Mouse (Mus musculus) adrenal gland, adult 10 weeks (tissue): Measurements from ENCODE around the gene Neurl2. TPM values are rescaled to one million over a fixed set of nuclear protein-coding genes. Genes with fewer than 3 reads are reported as not detected.

ENCODE experiments used
- polyA plus RNA-seq: library from polyadenylated mRNA; stranded (reverse); fragments of 350-450 nt; fragmentation: Illumina TruSeq; extraction: RNeasy Lipid Tissue Mini Kit (QIAGEN cat#74804); gene quantifications from one replicate; pipeline ENCODE4 v1.2.3, GENCODE M21; 2014; ENCODE audit warnings: low read depth, low replicate concordance

Gene Neurl2
- not detected for polyA plus RNA-seq

GRCm38 (mm10) chr2:164833314-164833959, at the start of gene Neurl2:
Gene Neurl2, minus strand, starts transcription at chr2:164833456.

GRCm38 (mm10) chr2:164879228-164879567, 45.9 kb upstream of the Neurl2 start, which contains the start of gene Pcif1:
Gene Pcif1, plus strand, starts transcription at chr2:164879304.

DNA sequence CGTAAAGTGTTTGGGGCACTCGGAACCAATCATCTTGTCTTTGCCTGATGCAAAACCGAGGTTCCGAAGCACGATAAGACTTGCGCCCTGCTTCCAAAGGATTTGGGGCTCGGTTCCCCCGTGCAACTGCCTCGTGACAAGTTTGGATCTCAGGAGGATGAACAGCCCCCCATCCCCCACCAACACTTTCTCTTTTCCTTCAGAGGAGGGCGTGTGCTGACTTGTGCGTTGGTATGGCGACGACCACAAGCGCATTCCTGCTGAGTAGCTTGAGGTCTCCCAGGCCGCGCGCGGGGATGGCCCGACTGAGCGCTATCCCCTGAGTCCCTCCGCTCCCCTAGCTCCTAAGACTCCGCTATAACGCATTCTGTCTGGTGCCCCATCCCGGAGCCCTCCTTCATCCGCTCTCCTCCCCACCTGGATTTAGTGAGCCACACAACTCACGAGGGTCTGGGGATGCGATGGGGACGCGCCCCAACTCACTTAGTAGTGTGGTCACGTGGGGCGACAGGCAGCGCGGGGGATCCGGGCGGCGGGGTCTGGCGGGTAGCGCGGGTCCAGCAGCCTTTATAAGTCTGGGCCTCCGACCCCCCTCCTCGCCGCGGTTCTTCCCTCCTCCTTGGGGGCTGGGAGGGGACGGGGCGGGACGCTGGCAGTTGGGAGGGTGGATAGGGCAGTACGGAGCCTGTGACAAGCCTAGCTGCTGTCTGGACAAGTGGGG, 24.0 kb upstream of the Neurl2 start, which contains the start of gene Pltp:
Pltp (minus strand) TSS at position 611 of the 721 bp plus-strand sequence.

GRCm38 (mm10) chr2:164832748-164833301, 431 bp downstream of the Neurl2 start, which contains the start of gene Ctsa:
Gene Ctsa, plus strand, starts transcription at chr2:164832873.

GRCm38 (mm10) chr2:164828437-164828836, 4.8 kb downstream of the Neurl2 start, which contains the start of gene Spata25:
Gene Spata25, minus strand, starts transcription at chr2:164828537.

GRCm38 (mm10) chr2:164822636-164823165, 10.6 kb downstream of the Neurl2 start, which contains the start of gene Zswim1:
Gene Zswim1, plus strand, starts transcription at chr2:164822686.

DNA sequence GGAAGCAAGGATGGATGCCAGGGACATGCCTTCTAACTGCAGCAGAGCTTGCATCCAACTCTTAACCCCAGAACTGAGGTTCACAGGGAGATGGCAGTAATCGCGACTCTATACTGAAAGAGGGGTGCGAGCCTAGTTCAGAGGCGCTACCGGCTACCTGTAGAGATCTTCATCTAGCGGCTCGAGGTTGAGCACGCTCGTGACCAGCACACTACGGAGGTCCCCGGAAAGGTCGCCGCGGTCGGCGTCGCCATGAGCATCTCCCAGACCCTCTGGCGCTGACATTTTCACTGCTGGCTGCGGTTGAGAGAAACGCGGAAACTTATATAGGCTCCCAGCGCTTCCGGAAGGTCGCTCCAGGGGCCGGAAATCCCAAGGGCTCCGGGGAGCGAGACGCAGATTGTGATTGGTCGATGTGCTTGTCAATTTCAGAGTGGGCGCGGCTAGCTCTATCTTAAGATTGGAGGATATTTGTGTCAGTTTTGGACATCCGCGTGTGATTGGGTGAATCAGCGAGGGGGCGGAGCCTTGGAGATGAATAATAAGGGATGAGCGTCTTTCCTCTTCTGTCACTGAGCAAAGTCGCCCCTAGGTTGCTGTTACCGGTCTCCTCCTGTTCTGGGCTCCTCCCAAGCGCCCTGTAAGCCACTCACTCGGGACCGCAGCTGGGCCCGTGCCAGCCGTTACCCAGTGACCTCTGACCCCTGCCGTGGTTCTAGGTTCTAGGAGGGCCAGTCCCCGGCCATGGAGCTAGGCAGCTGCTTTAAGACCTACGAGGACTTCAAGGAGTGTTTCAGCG, 28.5 kb downstream of the Neurl2 start, which contains the start of the genes Acot8 and Zswim3:
Acot8 (minus strand) TSS at position 350 of the 799 bp plus-strand sequence.
Zswim3 (plus strand) TSS at position 566 of the 799 bp plus-strand sequence.

GRCm38 (mm10) chr2:164785481-164786387, 47.5 kb downstream of the Neurl2 start, which contains the start of gene Snx21:
Gene Snx21, plus strand, starts transcription at chr2:164785823.

Other genes starting within 250 kb of the Neurl2 start
- not detected for gene Wfdc6a, start 248.0 kb downstream of the Neurl2 start, polyA plus RNA-seq
- not detected for gene Eppin, start 239.9 kb downstream of the Neurl2 start, polyA plus RNA-seq
- gene Wfdc6b, start 219.9 kb downstream of the Neurl2 start, polyA plus RNA-seq: not detected
- gene Wfdc8, start 219.8 kb downstream of the Neurl2 start, polyA plus RNA-seq: not detected
- gene Wfdc16, start 194.7 kb downstream of the Neurl2 start, polyA plus RNA-seq: not detected
- not detected for gene Wfdc10, start 177.4 kb downstream of the Neurl2 start, polyA plus RNA-seq
- gene Wfdc9, start 176.9 kb downstream of the Neurl2 start, polyA plus RNA-seq: not detected
- not detected for gene Wfdc11, start 159.4 kb downstream of the Neurl2 start, polyA plus RNA-seq
- gene Wfdc13, start 148.3 kb downstream of the Neurl2 start, polyA plus RNA-seq: not detected
- gene Spint4, start 135.0 kb downstream of the Neurl2 start, polyA plus RNA-seq: not detected
- gene Spint5, start 118.2 kb downstream of the Neurl2 start, polyA plus RNA-seq: not detected
- 0.35 TPM for gene Wfdc3, start 87.5 kb downstream of the Neurl2 start, polyA plus RNA-seq
- gene Dnttip1, start 87.5 kb downstream of the Neurl2 start, polyA plus RNA-seq: 4.6 TPM
- 2.9 TPM for gene Ube2c, start 63.6 kb downstream of the Neurl2 start, polyA plus RNA-seq
- 8.5 TPM for gene Tnnc2, start 53.5 kb downstream of the Neurl2 start, polyA plus RNA-seq
- gene Snx21, start 47.6 kb downstream of the Neurl2 start, polyA plus RNA-seq: 3.9 TPM
- not detected for gene Acot8, start 28.6 kb downstream of the Neurl2 start, polyA plus RNA-seq
- gene Zswim3, start 28.4 kb downstream of the Neurl2 start, polyA plus RNA-seq: 1.8 TPM
- gene Zswim1, start 10.8 kb downstream of the Neurl2 start, polyA plus RNA-seq: 4.4 TPM
- gene Spata25, start 4.9 kb downstream of the Neurl2 start, polyA plus RNA-seq: not detected
- 30.7 TPM for gene Ctsa, start 583 bp downstream of the Neurl2 start, polyA plus RNA-seq
- gene Pltp, start 24.3 kb upstream of the Neurl2 start, polyA plus RNA-seq: 0.87 TPM
- gene Pcif1, start 45.8 kb upstream of the Neurl2 start, polyA plus RNA-seq: 4.0 TPM
- 0.17 TPM for gene Zfp335, start 78.3 kb upstream of the Neurl2 start, polyA plus RNA-seq
- gene Mmp9, start 107.3 kb upstream of the Neurl2 start, polyA plus RNA-seq: not detected
- 4.1 TPM for gene Slc12a5, start 127.3 kb upstream of the Neurl2 start, polyA plus RNA-seq
- 11.4 TPM for gene Ncoa5, start 201.4 kb upstream of the Neurl2 start, polyA plus RNA-seq
- gene Cd40, start 222.2 kb upstream of the Neurl2 start, polyA plus RNA-seq: 0.17 TPM